Mouse (Mus musculus) c-Kit-positive CD71-negative TER-119-negative erythroid progenitor cells, embryonic 14.5 days (primary cell): ENCODE data around the gene 9130213A22Rik.
"Not testable (repeated sequence)": the region's sequence is repeated elsewhere in the genome, so short reads cannot be mapped to it uniquely, and the experiment has no call there.

Source experiments
- DNase-seq: peaks from one replicate; pipeline ENCODE4 v3.0.0-alpha.2; 2013; ENCODE audit warnings: low read depth

9130213A22Rik gene

DNA sequence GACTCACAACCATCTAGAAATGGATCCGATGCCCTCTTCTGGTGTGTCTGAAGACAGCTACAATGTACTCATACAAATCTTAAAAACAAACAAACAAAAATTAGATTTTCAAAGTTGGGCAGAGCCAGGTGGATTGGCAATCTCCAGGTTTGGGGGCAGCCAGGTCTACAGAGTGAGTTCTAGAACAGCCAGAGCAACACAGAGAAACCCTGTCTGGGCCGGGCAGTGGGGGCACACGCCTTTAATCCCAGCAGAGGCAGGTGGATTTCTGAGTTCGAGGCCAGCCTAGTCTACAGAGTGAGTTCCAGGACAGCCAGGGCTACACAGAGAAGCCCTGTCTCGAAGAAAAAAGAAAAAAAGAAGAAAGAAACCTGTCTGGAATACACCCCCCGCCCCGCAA is 28.5 kb downstream of the 9130213A22Rik start:
- DNase-seq, result not testable (repeated sequence)

DNA sequence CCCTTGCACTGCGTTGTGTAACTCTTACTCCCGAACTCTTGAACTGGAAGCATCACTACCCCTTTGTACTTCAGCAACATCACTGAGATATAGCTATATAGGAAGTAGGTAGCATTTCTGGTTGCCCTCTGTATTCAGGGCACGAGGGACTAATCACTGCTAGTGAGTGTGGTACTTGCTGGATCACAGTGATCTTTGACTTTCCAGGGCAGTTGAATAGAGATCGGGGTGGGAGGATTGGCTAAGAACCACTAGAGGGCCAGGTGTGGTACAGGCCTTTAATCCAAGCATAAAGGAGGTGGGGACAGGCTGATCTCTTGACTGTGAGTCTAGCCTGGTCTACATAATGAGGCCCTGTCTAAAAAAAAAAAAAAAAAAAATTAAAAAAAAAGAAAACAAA is 29.5 kb downstream of the 9130213A22Rik start:
- DNase-seq, result no peak

DNA sequence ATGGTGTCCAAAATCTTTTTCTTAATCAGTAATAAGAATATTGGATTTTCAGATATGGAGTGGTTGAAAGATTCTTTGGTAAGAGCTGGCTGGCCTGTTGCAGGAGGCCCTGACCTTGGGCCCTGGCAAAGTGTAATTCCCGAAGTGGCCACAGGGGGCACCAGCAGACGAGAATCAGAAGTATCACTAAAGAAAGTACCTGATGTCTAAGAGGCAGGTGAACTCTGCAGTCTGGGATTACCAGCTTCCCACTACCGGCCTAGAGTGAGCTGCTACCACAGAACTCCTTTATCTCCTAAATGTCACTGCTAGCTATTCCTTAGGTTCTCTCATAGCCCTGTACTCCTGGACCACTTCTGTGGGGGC is 30.0 kb downstream of the 9130213A22Rik start:
- DNase-seq, result peak; percentile 76

DNA sequence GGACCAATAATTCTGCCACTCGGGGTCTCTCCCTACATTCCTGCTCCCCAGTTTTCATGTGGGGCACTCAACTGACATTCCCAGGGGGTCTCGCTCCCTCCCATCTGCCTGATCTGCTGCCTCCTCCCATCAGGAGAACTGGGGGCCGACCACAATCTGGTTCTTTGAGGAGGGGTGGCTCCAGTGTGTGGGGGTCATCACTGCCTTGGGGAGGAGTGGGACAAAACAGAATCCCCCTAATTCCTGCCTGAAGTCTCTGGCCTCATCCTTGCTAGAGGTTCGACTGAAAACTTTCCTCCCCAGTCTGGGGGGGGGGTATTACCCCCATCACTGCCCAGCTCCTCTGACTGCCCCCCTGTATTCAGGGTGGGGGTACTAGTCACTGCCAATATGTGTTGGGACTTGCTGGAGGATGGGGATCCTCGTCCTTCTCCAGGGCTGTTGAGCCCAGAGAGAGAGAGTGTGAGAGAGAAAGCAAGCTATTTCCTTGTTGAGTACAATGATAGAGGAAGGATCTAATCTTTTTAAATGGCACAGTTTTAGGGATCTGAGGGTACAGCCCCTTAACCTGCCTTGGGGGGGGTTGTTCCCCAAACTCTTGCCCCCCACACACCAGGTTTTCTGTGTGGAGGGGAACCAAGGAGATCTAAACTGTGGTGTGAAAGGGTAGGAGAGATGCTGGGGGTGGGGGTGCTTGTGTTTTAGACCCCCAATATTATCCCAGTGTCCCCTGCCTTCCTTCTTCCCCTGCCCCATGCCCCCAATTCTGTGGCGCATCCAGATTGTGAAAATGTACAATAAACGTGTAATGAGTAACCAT is 30.6 kb downstream of the 9130213A22Rik start:
- no peak for DNase-seq

DNA sequence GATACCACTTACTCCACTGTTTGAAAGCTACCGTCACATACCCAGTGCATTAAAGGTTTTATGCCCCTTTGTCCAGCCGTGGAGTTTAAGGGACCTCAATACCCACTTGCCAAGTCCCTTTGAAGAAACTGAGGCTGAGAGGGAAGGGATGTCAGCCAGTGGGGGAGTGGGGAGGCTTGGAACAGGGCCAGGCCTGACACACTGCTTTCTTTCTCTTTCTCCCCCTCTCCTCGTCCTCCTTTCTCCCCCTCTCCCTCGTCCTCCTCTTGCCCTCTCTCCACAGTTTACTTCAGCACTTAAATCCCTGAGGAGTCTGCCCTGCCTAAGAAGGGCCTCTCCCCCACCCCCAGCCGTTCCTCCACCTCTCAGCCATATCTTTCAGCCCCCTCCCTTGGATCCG is 32.0 kb downstream of the 9130213A22Rik start:
- no peak for DNase-seq

DNA sequence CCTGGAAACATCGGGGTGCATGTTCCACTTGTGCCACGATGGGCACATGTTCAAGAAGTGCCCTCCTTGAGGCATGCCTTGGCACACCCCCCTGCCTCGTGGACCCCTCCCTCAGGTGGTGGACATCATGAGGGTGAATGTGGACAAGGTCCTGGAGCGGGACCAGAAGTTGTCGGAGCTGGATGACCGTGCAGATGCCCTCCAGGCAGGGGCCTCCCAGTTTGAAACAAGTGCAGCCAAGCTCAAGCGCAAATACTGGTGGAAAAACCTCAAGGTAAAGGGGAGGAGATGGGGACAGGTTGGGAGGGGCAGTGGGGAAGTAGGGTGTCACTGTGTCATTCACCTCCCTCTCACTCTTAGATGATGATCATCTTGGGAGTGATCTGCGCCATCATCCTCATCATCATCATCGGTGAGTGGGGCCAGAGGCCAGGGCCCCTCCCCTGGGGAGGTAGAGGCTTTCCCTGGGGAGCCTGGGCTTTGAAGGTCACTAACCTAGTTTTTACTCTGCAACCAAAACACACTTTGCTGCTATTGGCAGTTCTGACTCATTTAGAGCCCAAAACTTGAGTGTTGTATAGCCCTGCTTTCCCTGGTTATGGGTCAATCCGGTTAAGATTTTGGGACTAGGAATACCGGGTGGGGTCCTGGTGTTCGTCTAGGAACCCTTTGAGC is 32.6 kb downstream of the 9130213A22Rik start:
- no peak for DNase-seq

DNA sequence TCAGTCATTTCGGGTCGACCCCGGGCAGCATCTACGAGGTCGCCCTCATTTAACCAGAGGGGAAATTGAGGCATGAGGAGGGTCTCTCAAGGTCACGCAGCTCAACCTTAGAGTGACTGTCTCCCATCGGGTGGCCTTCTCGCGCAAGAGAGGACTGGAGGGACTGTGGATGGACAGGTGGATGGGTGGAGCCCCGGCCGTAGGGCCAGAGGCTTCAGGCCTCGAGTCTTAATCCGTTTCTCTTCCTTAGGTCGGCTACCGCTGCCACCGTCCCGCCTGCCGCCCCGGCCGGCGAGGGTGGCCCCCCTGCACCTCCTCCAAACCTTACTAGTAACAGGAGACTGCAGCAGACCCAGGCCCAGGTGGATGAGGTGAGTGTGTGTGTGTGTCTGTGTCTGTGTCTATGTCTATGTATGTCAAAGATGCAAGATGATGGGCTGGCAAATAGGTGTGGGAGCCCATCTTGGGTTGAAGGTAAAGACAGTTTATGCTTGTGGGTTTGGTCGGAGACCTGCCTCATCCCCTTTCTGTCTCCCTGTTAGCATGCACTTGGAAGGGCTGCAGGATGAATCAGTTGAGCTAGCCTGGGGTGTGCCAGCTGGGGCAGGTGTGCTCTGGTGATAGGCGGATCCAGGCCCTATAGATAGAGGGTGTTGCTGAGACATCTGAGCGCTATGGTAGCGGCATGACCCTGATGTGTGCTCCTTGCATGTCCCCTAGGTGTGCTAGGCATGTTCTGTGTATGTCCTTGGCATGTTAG is 33.4 kb downstream of the 9130213A22Rik start:
- no peak for DNase-seq

DNA sequence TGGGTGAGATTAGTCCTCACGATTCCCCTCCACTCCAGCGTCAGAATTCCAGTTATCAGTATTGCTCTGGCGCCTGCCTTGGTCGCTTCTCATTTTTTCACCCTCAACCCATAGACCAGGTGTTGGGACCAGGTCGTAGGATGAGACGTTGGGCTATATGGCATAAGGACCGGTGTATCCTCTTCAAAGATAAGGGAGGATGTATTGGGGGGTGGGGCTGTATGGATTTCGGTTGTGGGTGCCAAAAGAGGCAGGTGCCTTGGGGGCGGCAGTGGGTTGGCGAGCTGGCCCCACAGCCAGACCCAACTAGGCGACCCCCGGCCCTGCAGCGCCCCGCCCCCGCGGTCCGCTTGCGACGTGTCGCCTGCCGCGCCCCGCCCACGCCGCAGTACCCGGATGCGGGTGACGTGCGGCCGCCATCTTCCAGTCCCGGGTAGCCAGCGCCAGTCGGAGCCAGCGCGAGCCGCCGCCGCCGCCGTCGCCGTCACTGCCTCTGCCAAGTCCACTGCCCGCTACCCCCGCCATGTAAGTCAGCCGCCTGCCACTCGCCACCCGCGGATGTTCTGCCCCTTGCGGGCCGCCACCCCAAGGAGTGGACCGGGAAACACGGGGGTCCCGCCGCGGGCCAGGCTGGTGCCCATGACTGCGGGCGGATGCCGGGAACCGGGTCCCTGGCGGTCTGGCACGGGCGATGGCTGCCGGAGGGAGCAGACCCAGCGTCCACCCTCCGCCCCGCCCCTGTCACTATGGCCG is 34.1 kb downstream of the 9130213A22Rik start, which contains the start of gene Vamp2:
Gene Vamp2, plus strand, starts transcription at position 388 of the 753 bp plus-strand sequence.
- peak; percentile 73 for DNase-seq

DNA sequence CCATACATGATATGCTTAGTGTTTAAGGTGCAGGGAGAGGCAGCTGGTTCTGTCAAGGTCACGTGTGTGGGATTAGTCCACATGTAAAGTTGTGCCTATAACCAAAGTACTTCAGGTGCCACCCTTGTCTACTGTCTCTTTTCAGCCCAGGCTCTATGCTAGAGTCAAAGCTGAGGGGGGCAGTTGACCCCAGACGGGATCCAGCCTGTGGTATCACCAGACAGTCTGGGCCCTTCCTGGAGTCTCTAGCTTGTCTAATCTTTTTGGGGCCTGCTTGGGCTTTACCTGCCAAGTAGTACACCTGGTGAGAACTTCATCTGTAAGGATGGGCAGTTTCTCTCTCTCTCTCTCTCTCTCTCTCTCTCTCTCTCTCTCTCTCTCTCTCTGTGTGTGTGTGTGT is 34.8 kb downstream of the 9130213A22Rik start:
- DNase-seq, result no peak

DNA sequence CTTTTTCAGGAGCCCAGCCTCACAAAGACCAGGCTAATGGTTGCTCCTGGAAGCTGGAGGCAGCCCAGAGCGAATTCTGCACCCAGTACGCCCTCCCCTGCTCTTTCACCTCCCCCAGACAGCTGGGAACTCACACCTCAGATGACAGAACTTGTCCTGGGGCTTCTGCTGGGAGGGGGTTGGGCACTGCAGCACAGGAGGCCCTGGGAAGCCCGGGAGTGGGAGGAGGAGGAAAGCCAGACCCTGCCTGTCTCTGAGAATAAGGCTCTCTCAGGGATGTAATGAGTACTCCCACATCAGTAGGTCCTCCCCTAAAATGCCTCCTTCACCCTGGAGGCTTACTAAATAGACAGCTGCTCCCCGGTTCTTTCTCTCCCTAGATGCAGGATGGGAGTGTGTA is 35.3 kb downstream of the 9130213A22Rik start:
- no peak for DNase-seq

DNA sequence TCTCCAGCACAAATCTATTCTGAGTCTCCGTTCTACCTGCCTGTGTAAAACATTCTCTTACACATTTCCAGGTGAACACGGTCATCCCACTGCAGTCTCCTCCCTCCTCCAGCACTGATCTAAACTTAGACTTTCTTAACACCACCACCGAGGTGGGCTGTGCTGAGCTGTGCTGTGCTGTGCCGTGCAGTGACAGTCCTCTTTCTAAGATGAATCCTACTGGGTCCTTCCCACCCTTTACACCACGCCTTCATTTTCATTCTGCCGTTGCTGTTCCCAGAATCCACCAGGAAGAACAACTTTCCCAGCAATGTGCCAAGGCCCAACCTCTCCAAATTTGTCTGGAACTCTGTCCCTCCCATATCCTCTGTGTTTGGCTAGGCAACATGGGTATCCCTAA is 36.0 kb downstream of the 9130213A22Rik start:
- DNase-seq, result no peak

DNA sequence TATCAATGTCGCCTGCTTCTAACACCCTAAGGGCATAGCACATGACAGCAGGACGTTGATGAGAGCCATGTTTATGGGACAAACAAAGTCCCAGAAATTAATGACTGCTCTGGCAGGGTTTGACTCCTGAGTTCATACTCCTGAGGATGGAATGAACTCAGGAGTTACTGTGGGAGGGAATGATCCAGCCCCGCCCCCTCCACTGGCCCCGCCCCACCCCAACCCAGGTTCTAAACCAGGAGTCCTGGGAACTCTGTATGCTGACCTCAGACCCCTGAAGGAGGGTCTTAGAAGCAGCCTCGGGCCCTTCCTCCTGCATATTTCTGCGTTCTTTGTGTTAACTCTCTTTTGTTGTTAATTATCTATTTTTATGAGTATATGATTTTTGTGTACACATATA is 36.8 kb downstream of the 9130213A22Rik start:
- DNase-seq, result no peak

DNA sequence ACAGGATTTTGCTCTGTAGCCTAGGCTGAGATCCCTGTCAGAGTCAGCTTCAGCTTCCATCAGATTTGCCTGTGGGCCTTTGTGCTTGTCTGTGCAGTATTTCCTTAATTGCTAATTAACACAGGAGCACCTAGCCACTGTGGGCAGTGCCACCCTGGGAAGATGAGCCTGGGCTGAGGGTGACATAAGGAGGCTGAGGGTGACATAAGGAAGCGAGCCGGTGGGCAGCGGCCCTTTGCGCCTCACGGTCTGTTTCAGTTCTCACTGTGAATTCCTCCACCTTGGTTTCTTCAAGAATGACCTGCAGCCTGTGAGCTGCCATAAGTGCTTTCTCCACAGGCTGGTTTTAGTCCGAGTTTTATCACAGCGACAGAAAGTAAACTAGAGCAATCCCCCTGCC is 40.8 kb downstream of the 9130213A22Rik start:
- no peak for DNase-seq

DNA sequence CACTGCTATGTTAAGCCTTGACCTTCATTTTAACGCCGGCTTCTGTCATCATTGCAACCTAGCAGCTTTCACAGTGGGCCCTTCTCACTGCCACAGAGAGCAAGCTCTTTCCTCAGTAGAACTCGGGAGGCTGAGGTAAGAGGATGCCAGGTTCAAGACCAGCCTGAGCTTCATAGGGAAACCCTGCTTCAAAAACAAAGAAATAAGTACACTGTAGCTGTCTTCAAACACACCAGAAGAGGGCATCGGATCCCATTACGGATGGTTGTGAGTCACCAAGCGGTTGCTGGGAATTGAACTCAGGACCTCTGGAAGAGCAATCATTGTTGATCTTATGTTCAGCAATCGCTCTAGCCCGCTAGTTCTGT is 41.5 kb downstream of the 9130213A22Rik start:
- no peak for DNase-seq

DNA sequence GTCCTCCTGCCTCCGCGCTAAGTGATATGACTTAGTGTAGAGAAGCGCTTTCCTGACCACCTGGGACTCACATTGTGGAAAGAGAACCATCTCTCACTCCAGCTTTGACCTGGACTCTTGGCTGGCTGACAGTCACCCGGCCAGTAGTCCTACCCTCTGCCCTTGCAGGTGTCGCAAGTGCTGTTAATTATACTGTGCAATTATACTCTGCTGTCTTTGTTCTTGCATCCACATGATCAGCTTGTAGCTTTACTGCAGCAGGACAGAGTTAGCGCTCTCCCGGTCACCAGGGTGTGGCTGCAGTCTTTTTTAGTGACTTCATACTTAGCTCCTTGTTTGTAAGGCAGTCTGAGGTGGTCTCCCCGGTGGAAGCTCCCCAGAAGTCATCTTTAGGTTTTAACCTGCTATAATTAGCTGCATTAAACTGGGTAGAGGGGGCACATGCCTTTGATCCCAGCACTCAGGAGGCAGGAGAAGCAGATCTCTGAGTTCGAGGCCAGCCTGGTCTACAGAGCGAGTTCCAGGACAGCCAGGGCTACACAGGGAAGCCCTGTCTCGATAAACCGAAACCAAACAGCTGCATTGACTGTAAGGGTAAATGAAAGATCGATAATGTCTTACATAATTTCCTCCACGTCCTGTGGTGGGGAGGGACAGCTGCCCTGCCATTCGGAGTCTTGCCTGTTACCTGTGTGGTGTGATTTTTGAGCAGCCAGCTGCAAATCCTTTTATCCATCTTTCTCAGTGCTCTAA is 42.1 kb downstream of the 9130213A22Rik start:
- DNase-seq, result no peak

DNA sequence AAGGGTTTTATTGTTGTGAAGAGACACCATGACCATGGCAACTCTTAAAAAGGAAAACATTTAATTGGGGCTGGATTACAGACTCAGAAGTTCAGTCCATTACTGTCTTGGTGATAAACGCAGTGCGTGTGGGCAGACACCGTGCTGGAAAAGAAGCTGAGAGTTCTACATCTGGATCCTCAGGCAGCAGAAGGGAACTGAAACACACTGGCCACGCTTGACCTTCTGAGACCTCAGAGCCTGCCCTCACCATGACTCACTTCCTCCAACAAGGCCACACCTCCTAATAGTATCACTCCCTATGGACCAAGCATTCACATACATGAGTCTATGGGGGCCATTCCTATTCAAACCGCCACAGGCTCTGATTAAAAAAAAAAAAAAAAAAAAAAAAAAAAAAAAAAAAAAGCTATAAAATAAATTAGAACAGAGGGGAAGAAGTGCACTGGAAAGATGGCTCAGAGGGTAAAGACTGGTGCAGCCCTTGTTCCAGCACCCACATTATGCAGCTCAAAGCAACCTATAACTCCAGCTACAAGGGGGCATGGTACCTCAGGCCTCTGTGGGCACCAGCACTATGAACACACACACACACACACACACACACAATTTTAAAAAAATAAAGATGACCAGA is 43.5 kb downstream of the 9130213A22Rik start:
- DNase-seq, result no peak

DNA sequence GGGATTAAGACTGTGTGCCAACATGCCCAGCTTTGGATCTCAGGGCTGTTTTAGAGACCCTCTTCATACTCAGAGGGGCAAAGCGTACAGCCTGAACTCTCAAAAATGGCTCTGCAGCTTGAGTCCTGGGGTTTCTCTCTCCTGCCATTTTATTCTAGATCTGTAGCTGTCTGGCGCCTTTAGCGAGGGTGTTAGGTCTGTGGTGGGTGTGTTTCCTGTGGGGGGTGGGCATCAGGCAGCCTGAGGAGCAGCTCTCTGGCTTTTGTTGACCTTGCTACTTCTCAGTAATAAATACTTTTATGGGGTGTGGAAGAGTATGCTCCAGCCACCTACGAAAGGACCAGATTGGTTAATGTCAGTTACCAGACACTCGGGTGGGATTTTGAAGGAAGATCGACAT is 44.3 kb downstream of the 9130213A22Rik start:
- DNase-seq, result no peak

DNA sequence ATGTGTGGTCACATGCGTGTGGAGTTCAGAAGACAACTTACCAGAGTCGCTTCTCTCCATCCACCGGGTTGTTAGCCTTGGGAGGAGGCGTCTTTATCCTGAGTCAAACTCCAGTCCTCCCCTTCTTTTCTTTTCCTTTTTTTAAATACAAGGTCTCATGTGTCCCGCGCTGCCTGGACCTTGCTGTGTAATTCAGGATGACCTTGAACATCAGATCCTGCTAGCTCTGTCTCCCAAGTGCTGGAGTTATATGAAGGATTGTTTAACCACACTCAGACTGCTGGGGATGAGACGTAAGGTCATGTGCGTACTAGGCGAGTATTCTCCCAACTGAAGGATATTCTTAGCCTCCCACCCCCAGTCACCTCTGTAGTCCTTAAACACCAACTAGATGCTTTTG is 45.1 kb downstream of the 9130213A22Rik start:
- DNase-seq, result no peak

DNA sequence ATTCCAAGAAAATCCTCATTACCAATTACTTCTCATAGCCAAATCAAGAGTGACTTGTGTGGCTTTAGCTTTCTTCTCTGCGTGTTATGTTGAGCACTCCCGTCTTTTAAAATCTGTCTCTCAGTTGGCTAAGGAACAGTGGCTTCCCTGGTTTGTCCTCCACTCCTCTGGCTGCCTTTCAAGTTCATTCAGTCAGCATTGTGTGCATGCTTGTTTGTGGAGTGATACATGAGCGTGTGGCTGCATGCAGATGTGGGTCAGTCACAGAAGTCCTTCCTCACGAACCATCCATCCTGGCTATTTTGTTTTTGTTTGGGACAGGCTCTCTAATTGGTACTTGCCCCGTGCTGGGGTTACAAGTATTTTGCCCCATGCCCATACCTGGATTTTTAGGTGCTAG is 45.8 kb downstream of the 9130213A22Rik start:
- no peak for DNase-seq

DNA sequence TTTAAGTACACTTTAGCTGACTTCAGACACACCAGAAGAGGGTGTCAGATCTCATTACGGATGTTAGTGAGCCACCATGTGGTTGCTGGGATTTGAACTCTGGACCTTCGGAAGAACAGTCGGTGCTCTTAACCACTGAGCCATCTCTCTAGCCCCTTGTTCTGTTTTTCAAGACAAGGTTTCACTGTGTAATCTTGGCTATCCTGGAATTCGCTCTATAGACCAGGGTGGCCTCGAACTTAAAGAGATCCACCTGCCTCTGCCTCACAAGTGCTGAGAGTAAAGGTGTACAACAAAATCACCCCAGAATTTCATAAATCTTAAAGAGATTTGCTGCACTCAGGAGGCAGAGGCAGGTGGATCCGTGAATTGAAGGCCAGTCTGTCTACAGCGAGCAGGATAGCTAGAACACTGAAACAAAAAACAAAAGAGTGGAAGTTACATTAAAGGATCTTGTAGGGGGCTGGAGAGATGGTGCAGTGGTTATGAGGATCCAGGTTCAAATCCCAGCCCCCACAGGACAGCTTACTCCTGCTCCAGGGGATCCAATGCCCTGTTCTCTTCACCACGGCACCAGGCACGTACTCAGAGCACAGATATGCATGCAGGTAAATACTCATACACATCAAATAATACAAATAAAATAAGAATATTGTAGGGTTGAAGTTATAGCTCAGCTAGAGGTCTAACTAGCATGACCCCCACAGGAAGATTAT is 46.5 kb downstream of the 9130213A22Rik start:
- DNase-seq, result no peak

DNA sequence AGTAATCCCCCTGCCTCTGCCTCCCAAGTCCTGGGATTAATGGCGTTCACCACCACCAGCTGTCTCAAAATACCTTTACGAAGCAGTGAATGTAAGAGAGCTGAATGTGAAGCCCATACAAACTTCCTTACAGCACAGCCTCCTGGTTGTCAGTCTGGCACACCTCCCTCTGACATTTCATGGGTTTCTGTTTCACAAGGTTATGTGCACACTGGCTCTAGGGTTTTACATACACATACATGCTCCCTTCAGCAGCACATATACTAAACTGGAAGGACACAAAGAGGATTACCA is 47.7 kb downstream of the 9130213A22Rik start:
- no peak for DNase-seq
